Mouse (Mus musculus): ENCODE measurements around the gene Slc22a3.

Gene Slc22a3

DNA sequence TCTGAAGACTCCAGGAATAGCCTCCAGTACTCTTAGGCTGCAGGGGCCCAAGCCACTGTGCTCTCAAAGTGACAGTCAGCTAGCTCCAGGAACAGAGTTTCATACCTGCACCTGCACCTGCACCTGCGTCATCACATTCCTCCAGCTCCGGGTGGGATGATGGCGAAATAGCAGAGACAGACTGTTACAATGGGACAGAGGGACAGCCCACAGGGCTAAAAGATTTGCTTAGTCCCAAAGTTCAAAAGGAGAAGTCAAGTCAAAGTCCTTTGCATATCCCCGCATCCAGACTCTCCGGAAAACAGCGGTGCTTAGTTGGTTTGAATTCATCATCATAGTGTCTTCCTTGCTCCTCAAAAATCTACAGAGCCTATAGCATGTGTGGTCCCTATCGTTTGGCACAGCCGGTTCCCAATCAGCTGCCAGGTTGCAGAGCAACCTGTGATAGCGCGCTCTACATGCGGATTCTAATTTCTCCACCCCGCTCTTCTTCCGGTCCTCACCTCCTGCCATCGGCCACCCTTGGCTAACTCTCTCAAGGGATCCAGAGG is at the start of gene Slc22a3:
Gene Slc22a3, minus strand, starts transcription at position 51 of the 551 bp plus-strand sequence.
- no peak for DNase-seq (ENCODE audit: low spot score)

DNA sequence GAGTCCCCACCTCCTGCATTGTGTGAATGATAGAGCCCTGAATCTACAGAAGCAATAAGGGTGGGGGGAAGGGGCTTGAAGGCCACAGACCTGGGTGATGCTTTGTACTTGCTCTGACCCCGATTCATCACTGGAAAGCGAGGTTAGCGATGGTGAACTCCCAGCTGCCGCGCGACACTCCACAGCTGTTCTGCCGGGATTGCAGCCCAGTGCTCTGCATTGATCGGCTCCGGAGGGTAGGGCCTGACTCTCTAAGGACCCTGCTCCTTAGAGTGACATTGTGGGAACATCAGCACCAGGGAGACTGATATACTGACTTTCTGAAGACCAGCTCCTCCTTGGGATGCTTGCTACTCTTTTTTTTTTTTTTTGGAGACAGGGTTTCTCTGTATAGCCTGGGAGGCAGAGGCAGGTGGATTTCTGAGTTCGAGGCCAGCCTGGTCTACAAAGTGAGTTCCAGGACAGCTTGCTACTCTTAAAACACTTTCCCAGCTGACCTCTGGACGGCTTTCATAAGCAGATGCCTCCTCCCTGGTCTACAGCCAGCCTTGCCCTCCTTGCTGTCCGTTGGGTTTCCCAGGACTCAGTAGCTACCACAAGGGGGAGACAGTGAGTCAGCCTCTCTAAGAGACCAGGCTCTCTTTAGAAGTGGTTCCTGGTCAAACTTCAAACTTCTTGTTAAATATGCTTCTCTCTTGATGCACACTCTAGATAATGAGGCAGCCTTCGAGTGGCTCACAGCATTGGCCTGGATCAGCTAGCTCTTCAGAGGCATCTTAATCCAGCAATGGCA is 27.0 kb upstream of the Slc22a3 start:
- peak; percentile 66 for DNase-seq (ENCODE audit: low spot score)

DNA sequence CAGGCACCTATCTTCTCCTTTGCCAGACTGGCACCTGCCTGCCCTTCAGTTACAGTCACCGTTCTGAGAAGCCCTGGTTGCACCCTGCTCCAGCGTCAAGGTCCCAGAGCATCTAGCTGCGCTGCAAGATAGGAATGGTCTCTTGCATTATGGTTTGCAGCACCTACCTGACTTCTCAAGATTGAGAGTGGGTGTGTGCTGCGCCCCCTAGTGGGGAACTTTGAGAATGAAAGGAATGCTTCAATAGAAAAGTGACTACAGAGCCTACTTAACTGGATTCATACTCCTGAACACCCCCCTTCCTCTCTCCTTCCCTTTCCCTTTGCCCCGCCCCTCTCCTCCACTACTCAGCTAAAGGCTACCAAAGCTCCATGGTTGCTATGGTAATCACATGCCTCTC is 24.6 kb upstream of the Slc22a3 start:
- DNase-seq (ENCODE audit: low spot score) = peak; percentile 45

DNA sequence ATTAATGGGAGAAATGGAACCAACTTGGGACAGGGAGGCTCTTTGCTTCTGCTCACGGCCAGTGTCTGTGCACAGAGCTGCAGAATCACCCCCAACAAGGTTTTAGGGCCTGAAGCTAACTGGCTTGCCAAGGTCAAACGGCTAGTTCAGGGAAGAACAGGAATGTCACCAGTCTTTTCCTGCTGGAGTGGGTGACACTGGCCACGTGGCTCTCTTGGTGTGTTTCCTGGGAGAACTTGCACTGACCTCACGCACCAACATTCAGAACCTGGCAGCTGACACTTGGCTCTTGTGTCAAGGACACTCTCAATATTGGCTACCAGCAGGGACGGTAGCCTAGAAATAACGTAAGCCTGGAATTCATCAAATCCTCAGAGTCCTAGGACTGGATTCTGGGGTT is 22.6 kb upstream of the Slc22a3 start:
- no peak for DNase-seq (ENCODE audit: low spot score)

DNA sequence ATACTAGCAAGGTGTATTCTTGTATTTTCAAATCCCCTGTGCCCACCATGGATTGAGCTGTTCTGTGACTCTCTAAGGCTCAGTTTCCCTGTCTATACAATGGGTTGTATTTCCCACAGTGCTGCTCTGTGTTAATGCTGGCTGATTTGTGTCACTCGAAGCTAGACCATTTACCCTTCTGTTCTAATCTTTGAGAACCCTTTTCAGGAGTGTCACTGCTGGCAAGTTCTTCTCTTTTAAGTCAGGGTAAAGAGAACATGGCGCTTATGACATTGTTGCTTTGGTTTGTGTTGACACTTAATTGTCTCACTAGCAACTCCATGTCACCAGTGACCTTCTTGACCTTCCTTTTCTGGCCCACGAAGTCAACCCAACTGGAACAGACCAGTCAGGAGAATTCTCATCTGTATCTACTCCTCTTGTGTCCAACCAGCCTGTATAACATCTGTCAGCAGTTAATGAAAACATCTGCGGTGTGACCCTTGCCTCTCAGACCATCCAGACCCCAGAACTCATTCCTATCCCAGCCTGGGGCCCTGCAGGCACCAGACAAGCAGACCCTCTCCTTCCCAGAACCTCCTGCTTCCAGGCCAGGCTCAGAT is 22.0 kb upstream of the Slc22a3 start:
- no peak for DNase-seq (ENCODE audit: low spot score)

DNA sequence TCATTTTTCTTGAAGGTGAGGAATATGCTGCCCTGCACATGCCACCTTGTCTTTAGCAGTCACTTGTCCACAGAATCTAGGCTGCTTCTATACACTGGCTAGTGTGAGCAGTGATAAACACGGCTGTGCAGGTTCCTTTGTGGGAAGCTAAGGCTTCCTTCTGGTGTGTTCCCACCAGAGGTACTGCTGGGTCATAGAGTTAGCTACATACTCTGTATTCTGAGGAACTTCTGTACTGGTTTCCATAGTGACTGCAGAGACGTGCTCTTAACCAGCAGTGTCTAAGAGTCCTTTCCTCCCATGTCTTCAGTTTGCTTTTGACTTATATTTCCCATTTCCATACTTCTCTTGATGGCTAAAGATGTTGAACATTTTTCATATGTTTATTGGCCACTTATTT is 11.6 kb upstream of the Slc22a3 start:
- DNase-seq (ENCODE audit: low spot score) = no peak

DNA sequence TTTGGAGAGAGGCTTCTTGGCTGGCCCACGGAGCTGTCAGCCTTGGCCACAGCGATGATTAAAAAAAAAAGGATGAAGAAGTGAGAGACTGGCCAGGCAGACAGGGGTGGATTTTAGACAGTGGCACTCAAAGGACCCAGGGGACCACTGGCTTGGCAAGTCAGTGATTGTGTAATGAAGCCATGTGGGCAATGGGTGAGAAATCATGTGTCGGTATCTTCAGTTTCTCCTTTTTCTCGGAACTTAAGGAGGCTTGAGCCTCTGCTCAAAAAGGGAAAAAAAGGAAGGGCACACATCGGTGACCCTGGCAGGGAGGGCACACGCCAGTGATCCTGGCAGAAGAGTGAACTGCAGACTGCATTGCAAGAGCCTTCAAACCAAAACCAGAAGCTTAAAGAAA is 10.7 kb upstream of the Slc22a3 start:
- no peak for DNase-seq (ENCODE audit: low spot score)

DNA sequence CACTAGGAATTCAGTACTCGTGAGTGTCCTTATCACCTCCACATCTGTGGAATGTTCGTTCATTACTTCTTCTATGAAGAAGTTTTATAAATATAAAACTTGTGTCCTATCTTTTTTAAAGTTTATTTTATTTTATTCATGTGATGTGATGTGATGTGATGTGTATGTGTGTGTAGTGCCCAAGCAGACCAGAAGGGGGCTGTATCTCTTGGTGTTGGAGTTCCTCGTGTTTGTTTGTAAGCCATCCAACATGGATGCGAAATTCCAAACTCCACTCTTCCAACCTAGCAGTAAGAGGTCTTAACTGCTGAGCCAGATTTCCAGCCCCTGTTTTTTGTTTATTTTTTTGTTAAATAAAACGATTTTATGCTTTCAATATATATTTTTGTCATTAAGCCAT is 6.5 kb upstream of the Slc22a3 start:
- no peak for DNase-seq (ENCODE audit: low spot score)

DNA sequence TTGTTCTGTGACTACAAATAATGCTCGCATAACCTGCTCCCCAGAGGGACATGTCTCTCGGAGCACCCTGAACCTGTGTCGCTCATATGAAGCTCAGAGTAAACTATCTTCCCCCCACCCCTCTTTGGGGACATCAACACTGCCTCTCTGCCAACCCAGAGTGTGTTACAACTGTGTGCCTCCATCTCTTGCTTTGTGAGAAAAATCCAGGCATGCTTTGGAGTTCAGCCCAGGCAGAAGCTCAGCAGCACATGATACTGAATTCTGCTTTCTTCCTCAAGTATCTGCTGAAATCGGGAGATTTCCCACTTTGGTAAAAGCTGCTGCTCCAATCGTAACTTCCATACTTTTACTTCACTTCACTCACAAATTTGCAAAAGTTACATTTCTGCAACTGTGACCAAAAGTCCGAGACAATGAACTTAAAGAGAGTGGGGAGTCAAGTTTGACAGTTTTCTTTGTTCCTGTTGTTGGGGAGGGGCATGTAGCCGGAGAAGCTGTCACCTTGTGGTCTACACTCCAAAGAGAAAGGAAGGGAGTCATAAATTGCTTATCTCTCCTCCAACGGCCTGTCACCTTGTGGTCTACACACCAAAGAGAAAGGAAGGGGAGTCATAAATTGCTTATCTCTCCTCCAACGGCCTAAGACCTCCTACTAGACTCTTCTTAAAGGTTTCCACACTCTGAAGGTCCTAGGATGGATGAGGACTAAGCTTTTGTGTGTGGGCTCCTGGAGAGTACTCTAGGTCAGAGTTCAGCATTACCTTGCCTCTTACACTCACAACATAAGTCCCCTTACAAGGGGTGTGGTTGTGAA is 5.8 kb upstream of the Slc22a3 start:
- DNase-seq (ENCODE audit: low spot score) = no peak

DNA sequence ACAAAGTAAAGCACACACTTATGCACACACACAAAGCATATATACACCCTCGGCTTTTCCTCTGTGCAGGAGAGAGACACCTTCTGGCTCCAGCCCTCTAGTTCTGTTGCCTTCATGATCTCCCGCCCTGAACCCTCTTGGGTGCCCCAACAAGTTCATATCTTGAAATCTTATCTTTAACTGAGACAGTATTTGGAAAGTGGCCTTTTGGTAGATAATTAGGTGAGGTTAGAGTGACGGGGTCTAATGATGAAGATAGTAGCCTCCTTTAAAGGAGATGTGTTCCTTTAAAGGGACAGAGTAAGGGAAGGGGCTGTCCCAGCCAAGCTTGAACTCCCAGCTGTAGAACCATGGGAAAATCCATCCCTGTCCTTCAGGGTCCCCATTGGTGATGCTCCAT is 3.7 kb upstream of the Slc22a3 start:
- DNase-seq (ENCODE audit: low spot score) = no peak

DNA sequence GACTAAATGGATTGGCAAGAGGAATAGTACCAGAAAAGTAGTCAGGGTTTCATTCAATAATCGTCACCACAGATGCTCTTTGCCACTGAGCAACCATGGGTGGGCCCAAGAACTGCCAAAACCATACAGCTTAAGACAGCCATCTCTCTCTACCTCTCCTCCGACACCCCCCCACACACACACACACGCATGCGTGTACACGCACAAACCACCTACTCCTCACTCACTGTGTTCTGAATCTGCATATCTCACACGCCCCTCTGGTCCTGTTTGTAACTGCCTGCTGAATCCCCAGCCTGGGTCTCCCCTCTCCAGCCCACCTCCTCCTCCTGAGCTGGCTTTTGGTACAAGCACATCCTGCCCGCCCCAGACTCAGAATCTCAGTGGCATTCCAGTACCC is 872 bp upstream of the Slc22a3 start:
- DNase-seq (ENCODE audit: low spot score) = no peak

DNA sequence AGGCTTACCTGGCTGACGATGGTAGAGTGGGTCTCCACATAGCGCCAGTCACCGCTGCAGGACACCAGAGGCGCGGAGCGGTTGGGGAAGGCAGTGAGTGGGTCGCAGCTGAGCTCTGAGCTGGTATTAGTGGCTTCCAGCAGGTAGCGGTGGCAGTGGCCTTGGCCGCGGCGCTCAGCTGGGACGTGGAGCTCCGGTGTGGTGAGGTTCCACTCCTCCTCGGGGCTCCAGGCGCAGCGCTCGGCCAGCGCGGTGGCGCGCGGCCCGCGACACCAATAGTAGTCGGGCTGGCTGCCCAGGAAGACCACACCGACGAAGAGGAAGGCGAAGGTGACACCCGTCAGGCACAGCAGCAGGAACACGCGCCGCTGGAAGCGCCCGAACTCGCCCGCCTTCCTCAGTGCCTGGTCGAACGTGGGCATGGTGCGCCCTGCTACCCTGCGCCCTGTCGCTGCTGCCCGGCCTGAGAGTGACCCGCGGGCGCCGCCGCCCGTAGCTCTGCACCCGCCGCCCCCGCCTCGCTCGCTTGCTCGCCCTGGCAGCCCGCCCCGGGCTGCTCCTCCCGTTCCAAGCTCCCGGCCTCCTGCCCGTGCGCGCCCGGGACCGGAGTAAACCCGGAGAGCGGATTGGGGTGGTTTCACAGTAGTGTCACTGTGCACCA is 471 bp downstream of the Slc22a3 start:
- DNase-seq (ENCODE audit: low spot score) = peak; percentile 14

DNA sequence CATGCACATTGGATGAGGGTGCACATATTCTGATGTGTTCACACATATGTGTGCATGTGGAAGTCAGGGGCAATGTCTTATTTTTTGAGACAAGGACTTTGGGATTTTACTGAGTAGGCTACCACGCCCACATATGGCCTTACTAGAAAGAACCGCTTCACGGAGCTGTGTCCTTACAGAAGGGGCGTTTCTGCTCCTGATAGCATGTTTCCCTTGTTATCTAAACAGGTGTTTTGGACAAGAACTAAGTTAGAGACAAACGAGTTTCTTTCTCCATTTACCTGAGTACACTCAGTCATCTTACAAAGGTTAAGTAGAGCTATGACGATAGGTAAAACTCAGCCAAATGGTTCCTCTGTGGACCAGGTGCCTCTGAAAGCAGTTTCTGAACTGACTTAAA is 1.8 kb downstream of the Slc22a3 start:
- no peak for DNase-seq (ENCODE audit: low spot score)

DNA sequence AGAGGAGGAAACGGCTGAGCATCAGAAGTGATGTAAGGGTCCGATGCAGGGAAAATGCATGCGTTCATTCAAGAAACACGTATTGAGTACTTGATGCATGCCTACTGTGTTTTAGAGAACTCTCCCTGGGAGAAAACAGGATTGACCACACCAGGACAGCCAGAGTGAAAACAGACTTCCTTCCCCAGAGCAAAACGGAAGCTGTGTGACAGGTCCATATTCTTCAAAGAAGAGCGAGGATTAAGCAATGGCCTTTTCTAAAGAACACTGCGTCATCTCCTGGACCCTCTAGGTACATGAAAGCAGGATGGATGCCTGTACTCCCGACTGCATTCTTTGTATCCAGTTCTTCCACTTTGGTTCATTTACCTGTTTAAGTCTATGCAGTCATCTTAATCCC is 8.1 kb downstream of the Slc22a3 start:
- DNase-seq (ENCODE audit: low spot score) = no peak

DNA sequence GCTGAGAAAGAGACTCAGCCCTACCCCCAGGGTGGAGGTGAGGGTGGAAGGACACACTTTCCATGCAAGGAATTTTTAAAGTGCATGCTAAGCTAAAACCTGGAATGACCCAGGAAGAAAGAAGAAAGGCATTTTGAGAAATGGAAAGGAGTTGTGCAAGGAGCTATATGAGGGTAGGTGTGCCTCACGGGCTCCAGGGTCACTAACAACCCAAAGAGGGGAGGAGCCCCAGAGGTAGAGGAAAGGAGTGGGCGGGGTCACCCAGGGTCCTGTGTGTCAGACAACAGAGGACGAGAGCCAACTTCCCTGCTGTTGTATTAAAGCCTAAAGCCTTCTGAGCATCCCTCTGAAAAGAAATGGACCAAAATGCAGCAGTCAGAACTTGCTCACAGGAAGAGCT is 11.9 kb downstream of the Slc22a3 start:
- no peak for DNase-seq (ENCODE audit: low spot score)

DNA sequence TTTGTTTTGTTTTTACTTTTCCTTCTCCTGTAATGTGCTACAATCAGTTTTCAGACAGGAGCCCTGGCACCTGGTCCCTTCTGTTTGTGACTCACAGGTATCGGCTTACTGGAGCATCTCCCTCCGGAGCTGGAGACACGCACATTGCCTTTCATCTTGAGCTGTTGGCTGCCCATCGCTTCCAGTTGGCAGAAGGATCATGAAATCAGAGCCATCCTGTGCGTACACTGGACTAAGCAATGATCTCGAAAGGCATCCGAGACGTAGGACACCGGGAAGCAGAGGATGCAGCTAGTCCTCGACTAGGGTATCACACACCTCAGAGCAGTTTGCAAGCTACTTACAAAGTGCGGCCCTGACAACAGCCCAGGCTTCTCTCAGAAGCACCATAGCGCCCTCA is 15.9 kb downstream of the Slc22a3 start:
- DNase-seq (ENCODE audit: low spot score) = no peak

DNA sequence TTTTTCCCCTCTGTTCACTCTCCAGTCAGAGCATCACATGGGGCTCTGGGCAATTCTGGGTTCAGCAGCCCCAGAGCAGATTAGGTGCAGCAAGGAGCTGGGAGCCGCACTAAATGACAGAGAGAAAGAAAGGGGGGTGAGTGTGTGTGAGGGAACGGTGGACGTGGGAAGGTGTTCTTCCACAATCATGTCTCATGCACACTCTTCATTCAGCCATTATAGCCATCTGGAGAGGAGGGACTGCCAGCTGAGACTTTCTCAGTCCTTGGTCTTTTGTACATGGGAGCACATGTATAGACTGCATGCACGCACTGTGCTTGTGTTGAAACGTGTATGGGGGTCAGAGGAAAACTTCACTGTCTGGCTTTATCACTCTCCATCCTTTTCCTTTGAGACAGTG is 17.6 kb downstream of the Slc22a3 start:
- no peak for DNase-seq (ENCODE audit: low spot score)

DNA sequence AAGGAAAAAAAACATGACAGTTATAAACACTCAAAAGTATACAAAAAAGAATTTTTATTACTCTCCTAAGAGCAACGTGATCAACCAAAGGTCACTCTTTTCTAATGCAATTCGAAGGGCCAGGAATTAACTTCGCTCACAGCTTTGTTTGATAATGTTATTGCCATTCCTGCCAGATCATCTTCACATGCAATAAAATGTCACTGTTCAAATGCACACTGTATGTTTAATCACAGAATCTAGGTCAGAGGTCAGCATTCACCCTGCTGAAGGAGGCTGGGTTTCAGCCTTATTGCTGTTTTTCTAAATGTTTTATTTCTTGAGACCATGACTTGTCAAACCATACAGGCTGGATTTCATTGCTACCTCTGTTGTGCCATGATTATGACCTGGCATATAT is 21.8 kb downstream of the Slc22a3 start:
- no peak for DNase-seq (ENCODE audit: low spot score)

DNA sequence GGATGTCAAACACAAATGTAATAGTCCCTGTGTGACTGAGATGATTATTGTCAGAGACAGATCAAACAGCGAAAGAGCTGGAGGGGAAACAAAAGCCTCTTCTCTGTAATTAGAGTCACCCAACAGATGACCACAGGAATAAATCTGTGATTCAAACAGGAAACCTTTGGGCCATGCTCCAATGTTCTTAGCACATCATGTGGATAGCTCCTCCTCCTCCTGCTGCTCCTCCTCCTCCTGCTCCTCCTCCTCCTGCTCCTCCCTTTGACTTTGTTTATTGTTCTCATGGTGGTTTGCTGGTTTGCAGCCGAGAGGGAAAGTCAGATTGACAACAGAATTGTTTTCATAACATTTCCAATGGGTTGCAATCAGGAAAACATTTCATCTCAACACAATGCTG is 28.1 kb downstream of the Slc22a3 start:
- no peak for DNase-seq (ENCODE audit: low spot score)

DNA sequence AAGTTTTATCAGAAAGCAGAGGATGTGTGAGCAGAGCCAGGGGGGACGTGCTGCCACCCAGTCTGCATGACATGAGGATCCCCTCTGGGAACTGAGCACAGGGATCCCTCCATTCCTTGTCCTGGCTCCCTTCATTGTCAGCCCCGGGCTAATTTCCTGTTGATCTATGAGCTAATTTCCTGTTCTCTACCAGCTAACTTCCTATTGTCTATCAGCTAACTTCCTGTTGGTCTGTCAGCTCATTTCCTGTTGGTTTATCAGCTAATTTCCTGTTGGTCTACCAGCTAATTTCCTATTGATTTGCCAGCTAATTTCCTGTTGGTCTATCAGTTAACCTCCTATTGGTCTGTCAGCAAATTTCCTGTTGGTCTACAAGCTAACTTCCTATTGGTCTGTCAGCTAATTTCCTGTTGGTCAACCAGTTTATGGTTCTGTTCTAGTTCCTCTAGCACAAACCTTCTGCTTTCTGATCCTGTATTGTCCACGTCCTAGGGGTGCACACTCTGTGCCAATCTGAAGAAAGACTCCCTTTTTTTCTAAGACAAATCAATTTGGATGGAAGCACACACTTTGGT is 32.9 kb downstream of the Slc22a3 start:
- no peak for DNase-seq (ENCODE audit: low spot score)

DNA sequence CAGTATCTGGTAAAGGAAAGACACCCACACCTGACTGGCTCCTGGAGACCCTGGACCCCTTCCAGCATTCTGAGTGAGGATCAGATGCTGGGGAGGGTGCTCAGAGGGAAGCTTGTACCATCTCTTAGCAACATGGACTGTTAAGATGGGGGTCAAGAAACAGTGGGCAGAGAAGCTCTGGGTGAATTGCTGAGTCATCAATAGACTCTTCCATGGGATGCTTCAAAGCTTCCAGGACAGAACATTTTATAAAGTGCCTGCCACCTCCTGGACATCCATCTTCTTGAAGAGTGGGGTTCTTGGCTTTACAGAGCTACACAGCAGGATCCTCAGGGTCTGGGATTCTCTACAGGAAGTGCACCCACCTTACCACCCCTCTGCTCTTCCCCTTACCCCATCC is 35.0 kb downstream of the Slc22a3 start:
- no peak for DNase-seq (ENCODE audit: low spot score)

DNA sequence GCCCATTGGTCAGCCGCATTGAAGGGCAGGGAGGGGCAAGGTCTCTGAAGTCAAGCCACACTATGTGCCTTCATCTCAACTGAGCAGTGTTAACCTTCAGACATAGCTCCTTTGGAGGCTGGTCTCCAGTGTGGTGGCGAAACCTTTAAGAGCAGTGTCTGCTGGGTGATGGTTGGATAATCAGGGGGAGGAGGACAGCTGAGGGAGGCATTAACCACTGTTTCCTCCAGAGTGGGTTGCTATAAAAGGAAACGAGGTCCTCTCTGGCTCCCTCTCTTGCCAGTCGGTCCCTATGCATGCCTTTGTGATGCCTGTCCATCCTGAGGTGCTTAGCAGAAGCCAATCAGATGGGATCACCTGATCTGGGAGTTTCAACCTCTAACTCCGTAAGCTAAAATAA is 38.8 kb downstream of the Slc22a3 start:
- DNase-seq (ENCODE audit: low spot score) = no peak

All from ovary, postnatal 14 days (tissue).